Mouse (Mus musculus): ENCODE results near the gene Tcf21. TPM values are rescaled to one million over a fixed set of nuclear protein-coding genes. Genes with fewer than 3 reads are reported as not detected.

Gene Tcf21
- polyA plus RNA-seq (2015; fragmentation: Illumina TruSeq; extraction: RNeasy Lipid Tissue Mini Kit (QIAGEN cat#74804); ENCODE audit: insufficient read depth, low read depth, low replicate concordance), result 5.2 TPM

GRCm38 (mm10) chr10:22819871-22820590, at the start of gene Tcf21:
TSS of gene Tcf21 (minus strand) at chr10:22820174.

Other genes starting within 250 kb of the Tcf21 start
- gene Slc2a12, start 175.2 kb downstream of the Tcf21 start, polyA plus RNA-seq (2015; fragmentation: Illumina TruSeq; extraction: RNeasy Lipid Tissue Mini Kit (QIAGEN cat#74804); ENCODE audit: insufficient read depth, low read depth, low replicate concordance), result not detected
- 9.9 TPM for gene Tbpl1, start 88.2 kb downstream of the Tcf21 start, polyA plus RNA-seq (2015; fragmentation: Illumina TruSeq; extraction: RNeasy Lipid Tissue Mini Kit (QIAGEN cat#74804); ENCODE audit: insufficient read depth, low read depth, low replicate concordance)

Data from pancreas, adult 10 weeks (tissue).